Mouse (Mus musculus): Measurements from ENCODE around the gene Nfix.

GRCm38 (mm10) chr8:84659936-84660818 lies 140.0 kb downstream of the Nfix start:
- peak; percentile 65 for TF ChIP-seq POLR2A (IDR thresholded peaks at IDR 0.05; ENCODE audit: insufficient read depth, low read depth, low read length)
- peak; percentile 84 for TF ChIP-seq EP300 (IDR thresholded peaks at IDR 0.05; ENCODE audit: insufficient read depth, low read depth, low read length)
- TF ChIP-seq CTCF (IDR thresholded peaks at IDR 0.05), result no peak

Data from heart, adult 2 months (tissue).